Mouse (Mus musculus) stomach, postnatal 0 days (tissue): Measurements from ENCODE around the gene Ralgapb.

Experiments used
- CTCF ChIP-seq: IDR thresholded peaks from 2 replicates; pipeline ENCODE4 v1.5.1; 2016; ENCODE audit warnings: antibody characterized with exemption, low read depth, mild to moderate bottlenecking, moderate library complexity
- EP300 ChIP-seq: optimal IDR thresholded peaks from 2 replicates; pipeline ENCODE3; 2016; ENCODE audit warnings: antibody characterized with exemption

DNA sequence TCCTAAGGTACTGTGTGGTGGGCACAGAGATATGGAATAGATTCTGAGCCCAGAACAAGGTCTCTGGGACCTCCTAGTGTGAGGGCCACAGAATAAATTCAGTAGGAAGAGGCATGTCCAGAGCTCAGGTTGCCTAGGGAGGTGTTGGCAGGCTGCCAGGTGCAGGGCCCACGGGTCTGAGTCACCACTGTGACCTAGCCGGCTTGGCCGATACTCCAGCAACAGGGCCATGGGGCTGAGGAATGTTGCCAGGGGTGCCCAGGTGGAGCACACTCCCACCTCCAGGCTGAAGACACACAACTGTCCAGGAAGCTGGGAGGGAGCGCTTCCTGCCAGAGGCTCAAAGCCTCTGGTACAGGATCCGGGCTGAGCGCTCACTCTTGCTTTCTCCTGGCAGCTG lies 101.0 kb downstream of the Ralgapb start:
- TF ChIP-seq CTCF (no peak), EP300 (no peak)
